Mouse (Mus musculus) thymus, adult 2 months (tissue): Measurements from ENCODE around the gene Stk11.

Experiments used
- CTCF ChIP-seq: fragments of 200-500 bp; IDR thresholded peaks from 2 replicates; pipeline ENCODE4 v1.5.1; 2012; ENCODE audit warnings: mild to moderate bottlenecking, control low read depth, low read length, moderate library complexity, borderline replicate concordance; ENCODE audit not compliant: control insufficient read depth, poor library complexity, insufficient read depth; ENCODE audit errors: extremely low read depth
- POLR2A ChIP-seq: fragments of 200-500 bp; IDR thresholded peaks from 2 replicates; pipeline ENCODE4 v1.6.1; 2012; ENCODE audit warnings: mild to moderate bottlenecking, low read length, control low read depth, moderate library complexity; ENCODE audit not compliant: control insufficient read depth, poor library complexity, insufficient read depth; ENCODE audit errors: extremely low read depth

GRCm38 (mm10) chr10:80149291-80150225 is 34.0 kb downstream of the Stk11 start:
- TF ChIP-seq POLR2A = peak; percentile 86
- peak; percentile 48; the same call in 1 of the 2 replicates for TF ChIP-seq CTCF
